Mouse (Mus musculus) forebrain, postnatal 0 days (tissue): ENCODE measurements around the gene Prrg2. TPM values are rescaled to one million over a fixed set of nuclear protein-coding genes. Genes with fewer than 3 reads are reported as not detected.
"Not testable (repeated sequence)": the region's sequence is repeated elsewhere in the genome, so short reads cannot be mapped to it uniquely, and the experiment has no call there.

ENCODE experiments used
- ATAC-seq: fragments of 200-750 bp; cut with Nextera tagmentation; 2 replicates; pipeline ENCODE4 v1.8.0; 2017; ENCODE audit warnings: mild to moderate bottlenecking, moderate library complexity
- DNase-seq: peaks from one replicate; pipeline ENCODE4 v3.0.0-alpha.2; 2015
- H3K27ac ChIP-seq: fragments of 300-500 bp; sonication (generic); 2 replicates; pipeline ENCODE4 v1.5.1; 2014; ENCODE audit warnings: low read depth, mild to moderate bottlenecking, antibody characterized with exemption, low read length, moderate library complexity, mixed read lengths
- H3K27me3 ChIP-seq: fragments of 300-500 bp; sonication (generic); 2 replicates; pipeline ENCODE4 v1.6.1; 2014; ENCODE audit warnings: mild to moderate bottlenecking, low read length, mixed read lengths; ENCODE audit not compliant: insufficient read depth
- H3K36me3 ChIP-seq: fragments of 300-500 bp; sonication (generic); 2 replicates; pipeline ENCODE4 v1.6.1; 2014; ENCODE audit warnings: mild to moderate bottlenecking, moderate library complexity; ENCODE audit not compliant: insufficient read depth
- H3K4me1 ChIP-seq: fragments of 300-500 bp; sonication (generic); 2 replicates; pipeline ENCODE4 v1.6.1; 2014; ENCODE audit warnings: antibody characterized with exemption; ENCODE audit not compliant: insufficient read depth
- H3K4me2 ChIP-seq: fragments of 300-500 bp; sonication (generic); 2 replicates; pipeline ENCODE4 v1.6.1; 2014; ENCODE audit warnings: low read depth, mild to moderate bottlenecking, moderate library complexity
- H3K4me3 ChIP-seq: fragments of 300-500 bp; sonication (generic); 2 replicates; pipeline ENCODE4 v1.5.1; 2014; ENCODE audit warnings: low read depth, low read length, mixed read lengths
- H3K9ac ChIP-seq: fragments of 300-500 bp; sonication (generic); 2 replicates; pipeline ENCODE4 v1.6.1; 2014; ENCODE audit warnings: mild to moderate bottlenecking
- H3K9me3 ChIP-seq: fragments of 300-500 bp; sonication (generic); 2 replicates; pipeline ENCODE4 v1.6.1; 2016; ENCODE audit warnings: low read length
- CTCF ChIP-seq: sonication (generic); IDR thresholded peaks from 2 replicates; pipeline ENCODE4 v1.5.1; 2016; ENCODE audit warnings: antibody characterized with exemption, control low read depth, low read depth
- WGBS: fragments of 180-500 bp; shearing (Covaris S2); extraction: QIAGEN DNeasy Blood & Tissue Kit; methylation state at CpG from one replicate; pipeline ENCODE4 v1.1.7; 2014; 5-methylcytosine and 5-hydroxymethylcytosine counted together
- polyA plus RNA-seq: library from polyadenylated mRNA; unstranded; fragments of >200 nt; fragmentation: Nextera tagmentation; extraction: Ambion mirVana; gene quantifications from 2 replicates; pipeline ENCODE4 v1.2.1, GENCODE M21; 2015
- total RNA-seq: library from RNA; depleted of rRNA; stranded (reverse); fragments of >200 nt; gene quantifications from 2 replicates; pipeline ENCODE4 v1.2.3, GENCODE M21; 2014; rRNA removed

Gene Prrg2
- total RNA-seq (6.3 and 15.9 TPM in 2 replicates), polyA plus RNA-seq (14.9 and 15.1 TPM in 2 replicates)

GRCm38 (mm10) chr7:45062239-45062835 lies at the start of gene Prrg2, which contains the start of gene Nosip:
Gene Prrg2 (minus strand): TSS chr7:45062677.
Gene Nosip (plus strand): TSS chr7:45062429.
- peak; percentile 93 for ATAC-seq
- TF ChIP-seq CTCF, result peak; percentile 33
- H3K36me3 ChIP-seq, result no peaks in the 10 kb centered on the region
- no peaks in the 10 kb centered on the region for H3K27me3 ChIP-seq
- H3K4me3 ChIP-seq, result peak within 1 kb of the TSS; percentile 56
- H3K4me2 ChIP-seq, result peak within 1 kb of the TSS; percentile 54
- H3K27ac ChIP-seq, result peak within 1 kb of the TSS; percentile 93
- WGBS, result 2% methylated on average over 31 of the region's 31 CpGs
- H3K9ac ChIP-seq, result peak within 1 kb of the TSS; percentile 54
- peaks cover 13% of the 10 kb centered on the region for H3K4me1 ChIP-seq
- peak; percentile 98 for DNase-seq
- H3K9me3 ChIP-seq, result no peaks in the 10 kb centered on the region

- no peaks in the 10 kb centered on the region for H3K9me3 ChIP-seq
- no peak overlapping the region for H3K9ac ChIP-seq
- H3K4me3 ChIP-seq, result no peak overlapping the region
- H3K4me2 ChIP-seq, result no peak overlapping the region
- WGBS, result 61% methylated on average over 2 of the region's 2 CpGs
- DNase-seq, result no peak
- ATAC-seq, result no peak
- no peak overlapping the region for H3K27ac ChIP-seq
- TF ChIP-seq CTCF, result no peak
- H3K4me1 ChIP-seq, result no peaks in the 10 kb centered on the region
- no peaks in the 10 kb centered on the region for H3K36me3 ChIP-seq
- no peaks in the 10 kb centered on the region for H3K27me3 ChIP-seq
Observed at GRCm38 (mm10) chr7:45111940-45112339, 49.5 kb upstream of the Prrg2 start.

GRCm38 (mm10) chr7:45110089-45110488 lies 47.6 kb upstream of the Prrg2 start:
- DNase-seq, H3K36me3 ChIP-seq, H3K4me1 ChIP-seq, H3K4me3 ChIP-seq, H3K27me3 ChIP-seq, H3K27ac ChIP-seq, H3K9ac ChIP-seq, ATAC-seq, H3K4me2 ChIP-seq, H3K9me3 ChIP-seq: not testable (repeated sequence)
- WGBS, result 90% methylated on average over 4 of the region's 4 CpGs

GRCm38 (mm10) chr7:45107052-45107645 lies 44.7 kb upstream of the Prrg2 start:
- Histone ChIP-seq H3K4me3 (no peak overlapping the region), H3K4me1 (no peaks in the 10 kb centered on the region), H3K27me3 (no peaks in the 10 kb centered on the region), H3K4me2 (no peak overlapping the region), H3K36me3 (no peaks in the 10 kb centered on the region), H3K9me3 (no peaks in the 10 kb centered on the region), H3K9ac (no peak overlapping the region), H3K27ac (no peak overlapping the region)
- ATAC-seq (no peak), DNase-seq (no peak)
- WGBS, result 58% methylated on average over 5 of the region's 5 CpGs
- TF ChIP-seq CTCF, result no peak

- H3K36me3 ChIP-seq, result no peaks in the 10 kb centered on the region
- DNase-seq, result no peak
- ATAC-seq, result no peak
- WGBS, result 42% methylated on average over 6 of the region's 6 CpGs
- no peak for TF ChIP-seq CTCF
- H3K27me3 ChIP-seq, result no peaks in the 10 kb centered on the region
- no peak overlapping the region for H3K4me3 ChIP-seq
- no peaks in the 10 kb centered on the region for H3K4me1 ChIP-seq
- H3K27ac ChIP-seq, result no peak overlapping the region
- H3K9ac ChIP-seq, result no peak overlapping the region
- H3K9me3 ChIP-seq, result no peaks in the 10 kb centered on the region
- H3K4me2 ChIP-seq, result no peak overlapping the region
Observed at GRCm38 (mm10) chr7:45106441-45106840, 44.0 kb upstream of the Prrg2 start.

- Histone ChIP-seq H3K9ac (no peak overlapping the region), H3K36me3 (no peaks in the 10 kb centered on the region), H3K27ac (no peak overlapping the region), H3K27me3 (no peaks in the 10 kb centered on the region), H3K4me2 (no peak overlapping the region), H3K9me3 (no peaks in the 10 kb centered on the region), H3K4me3 (no peak overlapping the region), H3K4me1 (no peaks in the 10 kb centered on the region)
- no peak for TF ChIP-seq CTCF
- DNase-seq, result no peak
- 79% methylated on average over 8 of the region's 8 CpGs for WGBS
- no peak for ATAC-seq
Observed at GRCm38 (mm10) chr7:45105491-45105890, 43.0 kb upstream of the Prrg2 start.

GRCm38 (mm10) chr7:45104941-45105340 lies 42.5 kb upstream of the Prrg2 start:
- H3K27me3 ChIP-seq, result no peaks in the 10 kb centered on the region
- no peaks in the 10 kb centered on the region for H3K36me3 ChIP-seq
- no peak overlapping the region for H3K4me2 ChIP-seq
- H3K4me1 ChIP-seq, result no peaks in the 10 kb centered on the region
- H3K4me3 ChIP-seq, result no peak overlapping the region
- no peaks in the 10 kb centered on the region for H3K9me3 ChIP-seq
- H3K9ac ChIP-seq, result no peak overlapping the region
- DNase-seq, result no peak
- ATAC-seq, result no peak
- no peak overlapping the region for H3K27ac ChIP-seq
- WGBS, result 84% methylated on average over 5 of the region's 5 CpGs
- no peak for TF ChIP-seq CTCF
